Mouse (Mus musculus): ENCODE measurements around the gene Celf3.

GRCm38 (mm10) chr3:94441182-94441581 is 36.9 kb upstream of the Celf3 start:
- TF ChIP-seq CTCF (IDR thresholded peaks at IDR 0.05; ENCODE audit: low read depth, low read length) (0 out of 2 replicates have a peak, but pooled peaks have one; percentile 39), GATA1 (IDR thresholded peaks at IDR 0.05; ENCODE audit: borderline replicate concordance, low read length) (no peak), POLR2AphosphoS5 (IDR thresholded peaks at IDR 0.05; ENCODE audit: insufficient replicate concordance, low read depth, low read length) (no peak), GATA2 (IDR thresholded peaks at IDR 0.05; ENCODE audit: borderline replicate concordance, low read depth, low read length) (no peak)

All from G1E (cell line).